Mouse (Mus musculus): ENCODE data around the gene Ipo8.

Ipo8 gene

DNA sequence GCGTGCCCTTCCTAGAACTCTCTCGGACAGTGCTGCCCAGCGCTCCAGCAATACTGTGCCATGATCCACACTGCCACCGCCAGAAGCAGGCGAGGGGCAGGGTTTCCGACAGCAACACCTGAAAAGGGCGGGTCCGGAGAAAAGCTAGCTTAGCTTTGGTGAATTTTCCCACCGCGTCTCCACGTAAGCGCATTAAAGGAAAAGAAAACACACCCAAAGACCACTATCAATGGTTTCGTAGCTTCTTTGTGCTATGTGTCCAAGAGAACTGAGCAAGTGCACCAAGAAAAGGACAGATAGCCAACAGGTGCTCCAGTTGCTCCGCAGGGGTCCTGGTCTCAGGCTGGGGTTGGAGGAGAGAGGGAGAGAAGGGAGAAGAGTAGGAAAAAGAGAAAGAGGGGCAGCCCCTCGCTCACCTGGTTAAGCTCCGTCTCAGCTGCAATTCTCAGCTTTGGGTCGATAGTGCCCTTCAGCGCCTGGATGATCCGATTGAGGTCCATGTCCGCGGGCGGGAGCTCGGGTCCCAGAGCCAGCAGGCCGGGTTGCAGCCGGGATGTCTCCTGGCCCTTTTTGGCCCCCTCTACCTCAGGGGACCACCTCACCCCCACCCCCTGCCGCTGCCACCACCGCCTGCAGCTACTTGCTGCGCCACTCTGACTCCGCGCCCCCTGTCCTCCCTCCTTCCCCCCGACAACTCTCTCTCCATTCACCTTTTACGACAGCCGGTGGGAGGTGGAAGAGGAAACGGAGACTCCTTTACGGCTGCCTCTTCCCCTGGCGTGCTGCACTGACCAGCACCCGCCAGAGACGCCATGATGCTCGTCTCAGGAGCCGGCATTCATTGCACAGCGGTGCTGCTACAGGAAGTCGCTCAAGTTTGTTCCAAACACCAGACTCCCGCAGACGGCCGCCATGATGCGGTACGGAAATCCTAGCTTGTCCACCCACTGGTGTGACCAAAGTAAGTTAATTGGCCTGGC, at the start of gene Ipo8:
Gene Ipo8, minus strand, starts transcription at position 720 of the 980 bp plus-strand sequence.
- peak; percentile 93 for DNase-seq (ENCODE audit: low read depth, low spot score)

DNA sequence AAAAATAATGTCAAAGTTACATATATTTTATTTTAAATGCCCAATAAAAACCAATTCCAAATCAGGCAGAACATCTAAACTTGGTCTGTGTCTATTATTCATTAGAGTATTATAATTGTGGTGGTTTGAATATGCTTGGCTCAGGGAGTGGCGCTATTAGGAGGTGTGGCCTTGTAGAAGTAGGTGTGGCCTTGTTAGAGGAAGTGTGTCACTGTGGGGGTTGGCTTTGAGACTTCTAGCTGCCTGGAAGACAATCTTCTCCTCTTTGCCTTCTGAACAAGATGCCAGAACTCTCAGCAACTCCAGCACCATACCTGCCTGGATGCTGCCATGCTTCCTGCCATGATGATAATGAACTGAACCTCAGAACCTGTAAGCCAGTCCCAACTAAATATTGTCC, 42.6 kb upstream of the Ipo8 start:
- no peak for DNase-seq (ENCODE audit: low read depth, low spot score)

DNA sequence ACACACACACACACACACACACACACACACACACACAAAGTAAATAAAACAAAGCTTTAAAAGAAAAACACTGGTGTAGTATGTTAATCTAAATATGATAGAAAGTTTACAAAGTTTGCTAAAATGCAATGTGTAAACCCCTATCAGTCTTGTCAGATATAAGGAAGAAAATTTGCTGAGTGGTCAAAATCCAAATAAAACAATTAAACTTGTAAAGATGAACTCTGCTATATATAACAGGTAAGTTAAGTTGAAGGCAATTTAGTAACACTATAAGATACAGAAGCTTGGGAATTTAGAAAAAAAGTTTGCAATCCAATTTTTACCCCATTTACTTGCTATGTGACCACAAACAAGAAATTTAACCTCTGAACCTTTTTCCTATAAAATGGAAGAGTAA, 14.4 kb upstream of the Ipo8 start:
- DNase-seq (ENCODE audit: low read depth, low spot score): no peak

DNA sequence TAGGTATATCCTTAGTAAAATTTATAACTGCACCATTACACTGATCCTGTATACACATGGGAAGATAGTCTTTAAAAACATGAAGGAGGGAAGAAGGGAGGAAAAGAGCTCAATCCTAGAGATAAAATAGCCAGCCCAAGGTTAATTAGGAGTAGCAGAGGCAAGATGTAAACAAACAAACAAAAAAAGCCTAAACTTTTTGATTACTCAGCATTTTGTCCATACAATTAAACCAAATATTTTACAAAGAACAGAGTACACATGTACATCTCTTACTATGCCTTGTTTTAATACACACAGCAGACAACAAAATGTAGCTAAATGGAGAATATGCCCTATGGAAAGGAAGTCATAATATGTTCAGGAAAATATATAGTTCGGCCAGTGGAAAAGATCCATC, 10.5 kb upstream of the Ipo8 start:
- no peak for DNase-seq (ENCODE audit: low read depth, low spot score)

DNA sequence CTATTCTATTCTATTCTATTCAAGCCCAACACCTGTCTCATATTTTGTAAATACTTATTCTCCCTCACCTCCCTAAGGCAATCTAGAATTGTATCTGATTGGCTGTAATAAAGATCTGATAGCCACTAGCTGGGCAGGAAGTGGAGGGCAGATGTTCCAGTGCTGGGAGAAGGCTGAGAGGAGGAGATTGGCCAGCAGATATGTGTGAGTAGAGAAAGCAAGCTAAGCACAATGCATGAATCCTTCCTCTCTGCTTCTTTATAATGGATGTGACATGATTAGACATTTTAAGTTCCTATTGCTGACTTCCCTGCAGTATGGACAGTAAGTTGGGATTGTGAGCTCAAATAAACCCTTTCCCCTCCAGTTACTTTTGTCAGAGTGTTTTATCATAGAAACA, 7.2 kb upstream of the Ipo8 start:
- no peak for DNase-seq (ENCODE audit: low read depth, low spot score)

DNA sequence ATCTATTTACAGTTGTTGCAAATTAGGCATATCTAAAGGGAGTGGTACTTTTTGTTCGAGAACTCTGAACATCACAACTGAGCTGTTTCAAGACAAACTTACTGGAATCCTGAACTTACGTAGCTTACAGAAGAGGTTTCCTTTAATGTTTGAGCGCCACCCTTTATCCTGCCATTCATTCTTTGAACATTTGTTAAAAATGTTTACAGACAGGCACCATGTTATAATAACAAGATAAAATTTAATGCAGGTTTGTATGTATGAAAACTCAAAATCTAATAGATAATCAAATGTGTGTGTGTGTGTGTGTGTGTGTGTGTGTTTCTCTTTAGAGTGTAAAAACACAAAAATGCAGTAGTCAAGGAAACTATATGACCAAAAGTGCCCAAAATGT, 458 bp upstream of the Ipo8 start:
- DNase-seq (ENCODE audit: low read depth, low spot score): no peak

DNA sequence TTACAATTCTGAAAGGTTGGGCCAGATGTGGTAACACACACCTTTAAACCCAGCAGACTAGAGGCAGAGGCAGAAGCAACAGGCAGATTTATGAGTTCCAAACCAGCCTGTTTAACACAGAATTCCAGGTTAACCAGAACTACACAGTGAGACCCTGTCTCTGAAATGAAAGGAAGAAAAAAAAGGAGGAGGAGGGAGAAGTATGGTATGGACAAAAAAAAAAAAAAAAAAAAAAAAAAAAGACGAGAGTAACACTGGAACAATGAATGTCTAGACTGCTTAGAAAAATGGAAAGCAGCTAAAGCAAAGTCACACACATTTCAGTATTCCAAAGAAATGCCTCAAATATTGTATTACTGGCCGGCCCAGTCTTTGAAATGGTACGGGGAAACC, 916 bp downstream of the Ipo8 start:
- no peak for DNase-seq (ENCODE audit: low read depth, low spot score)

DNA sequence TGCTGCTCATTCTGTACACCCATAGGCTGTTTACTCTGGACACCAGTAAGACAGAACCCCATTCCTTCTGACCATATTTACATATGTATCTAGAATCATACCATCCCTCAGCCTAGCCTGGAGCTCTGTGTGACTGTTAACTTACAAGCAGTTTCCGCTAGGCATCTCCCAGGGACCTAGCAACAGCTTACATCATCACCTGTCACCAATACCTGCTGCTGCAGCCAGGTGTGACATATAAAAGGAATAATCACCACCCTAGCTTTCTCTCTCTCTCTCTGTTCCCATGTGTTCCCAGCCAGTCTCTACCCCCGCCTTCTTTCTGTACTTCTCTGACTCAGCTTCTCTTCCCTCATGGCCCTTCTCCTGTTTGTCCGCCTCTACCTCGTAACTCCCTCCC, 5.1 kb downstream of the Ipo8 start:
- no peak for DNase-seq (ENCODE audit: low read depth, low spot score)

DNA sequence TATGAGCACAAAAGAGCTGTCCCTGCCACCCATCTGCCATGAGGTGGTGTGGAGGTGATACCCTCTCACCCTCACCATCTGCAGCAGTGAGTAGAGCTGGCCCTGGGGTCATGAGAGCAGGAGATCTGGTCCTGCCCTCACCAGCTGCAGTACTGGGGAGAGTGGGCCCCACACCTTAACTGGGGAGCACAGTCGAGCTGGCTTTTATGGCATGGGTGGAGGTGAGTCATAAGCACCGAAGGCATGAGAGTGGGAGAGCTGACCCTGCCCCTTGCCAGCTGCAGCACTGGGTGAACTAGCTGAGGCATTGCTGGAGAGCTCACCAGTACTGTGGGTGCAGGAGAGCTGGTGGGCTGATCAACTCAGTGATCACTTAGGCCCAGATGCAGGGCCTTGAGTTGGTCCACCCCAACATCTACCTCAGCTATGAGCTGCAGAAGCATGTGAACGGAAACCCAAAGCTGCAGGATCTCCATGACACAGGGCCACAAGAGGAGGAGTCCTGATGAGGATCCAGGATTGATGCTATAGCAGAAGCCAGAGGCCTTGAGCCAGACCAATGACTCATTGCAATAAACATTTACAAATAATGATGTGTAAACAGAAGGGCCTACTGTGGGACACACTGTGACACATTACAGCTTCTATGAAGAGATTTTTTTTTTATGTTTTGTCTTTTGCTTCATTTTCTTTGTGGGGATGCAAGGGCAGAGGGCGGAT, 12.5 kb downstream of the Ipo8 start:
- no peak for DNase-seq (ENCODE audit: low read depth, low spot score)

DNA sequence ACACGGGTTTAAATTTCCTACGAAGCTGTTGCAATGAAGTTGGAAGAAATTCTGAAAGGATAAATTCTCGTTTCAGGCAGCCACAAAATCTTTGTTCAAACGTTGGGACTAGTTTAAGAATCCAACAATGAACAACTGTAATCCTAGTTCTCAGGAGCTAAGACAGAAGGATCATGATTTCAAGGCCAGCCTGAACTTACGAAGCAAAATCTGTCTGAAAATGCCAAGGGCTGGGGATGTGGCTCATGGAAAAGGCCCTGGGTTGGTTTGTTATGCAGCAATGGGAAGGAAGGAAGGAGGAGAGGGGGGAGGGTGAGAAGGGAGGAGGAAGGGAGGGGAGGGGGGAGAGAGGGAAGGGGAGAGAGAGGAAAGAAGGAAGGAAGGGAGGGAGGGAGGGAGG, 14.5 kb downstream of the Ipo8 start:
- DNase-seq (ENCODE audit: low read depth, low spot score): no peak

DNA sequence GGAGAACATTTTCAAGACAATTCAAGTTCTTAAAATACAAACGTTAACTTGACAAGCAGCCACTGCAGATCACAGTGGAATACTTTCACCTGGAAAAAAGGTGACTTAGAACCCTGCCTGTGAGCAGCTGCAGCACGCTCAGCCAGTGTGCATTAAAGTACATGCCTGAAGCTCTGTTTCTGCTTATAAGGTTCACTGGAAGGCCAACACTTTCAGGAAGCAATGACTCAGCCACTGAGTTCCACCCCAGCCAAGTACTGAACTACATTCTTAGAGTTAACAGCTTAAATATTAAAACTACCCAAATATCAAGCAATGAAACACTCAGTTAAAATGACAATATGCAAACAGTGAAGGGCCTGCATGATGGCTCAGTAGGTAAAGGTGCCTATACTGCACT, 20.1 kb downstream of the Ipo8 start:
- no peak for DNase-seq (ENCODE audit: low read depth, low spot score)

DNA sequence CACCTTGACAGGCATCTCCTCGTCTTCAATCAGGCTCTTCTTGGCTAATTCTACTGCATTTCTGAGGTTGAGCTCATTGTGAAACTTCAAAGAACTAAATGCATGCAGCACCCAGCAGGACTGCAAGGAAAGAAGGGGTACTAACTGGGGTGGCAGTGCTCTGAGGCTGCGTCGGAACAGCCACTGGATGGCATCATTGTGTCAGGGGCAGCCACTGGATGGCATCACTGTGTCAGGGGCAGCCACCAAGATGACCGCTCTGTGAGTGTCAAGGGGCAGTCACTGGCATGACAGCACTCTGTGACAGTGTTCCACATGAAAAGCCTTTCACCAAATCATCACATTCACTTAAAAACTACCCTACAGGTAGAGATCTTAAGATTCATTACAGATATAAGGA, 31.5 kb downstream of the Ipo8 start:
- no peak for DNase-seq (ENCODE audit: low read depth, low spot score)

DNA sequence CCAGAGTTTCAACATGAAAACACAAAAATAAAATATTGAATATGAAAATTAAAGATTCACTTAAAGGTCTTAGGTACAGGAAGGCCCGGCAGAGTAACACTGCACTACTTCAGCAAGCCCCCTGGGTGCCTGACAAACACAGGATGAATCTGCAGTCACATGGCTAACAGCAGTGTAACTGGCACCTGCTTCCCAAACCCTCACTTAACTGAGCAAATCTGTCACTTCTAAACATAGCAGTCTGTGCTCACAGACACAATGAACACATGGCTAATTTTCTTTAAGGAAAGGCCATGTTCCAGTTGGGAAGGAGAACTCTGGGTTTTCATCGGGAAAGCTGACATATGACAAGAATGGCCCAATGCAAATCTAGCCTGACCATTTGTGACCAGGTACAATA, 36.1 kb downstream of the Ipo8 start:
- DNase-seq (ENCODE audit: low read depth, low spot score): no peak

DNA sequence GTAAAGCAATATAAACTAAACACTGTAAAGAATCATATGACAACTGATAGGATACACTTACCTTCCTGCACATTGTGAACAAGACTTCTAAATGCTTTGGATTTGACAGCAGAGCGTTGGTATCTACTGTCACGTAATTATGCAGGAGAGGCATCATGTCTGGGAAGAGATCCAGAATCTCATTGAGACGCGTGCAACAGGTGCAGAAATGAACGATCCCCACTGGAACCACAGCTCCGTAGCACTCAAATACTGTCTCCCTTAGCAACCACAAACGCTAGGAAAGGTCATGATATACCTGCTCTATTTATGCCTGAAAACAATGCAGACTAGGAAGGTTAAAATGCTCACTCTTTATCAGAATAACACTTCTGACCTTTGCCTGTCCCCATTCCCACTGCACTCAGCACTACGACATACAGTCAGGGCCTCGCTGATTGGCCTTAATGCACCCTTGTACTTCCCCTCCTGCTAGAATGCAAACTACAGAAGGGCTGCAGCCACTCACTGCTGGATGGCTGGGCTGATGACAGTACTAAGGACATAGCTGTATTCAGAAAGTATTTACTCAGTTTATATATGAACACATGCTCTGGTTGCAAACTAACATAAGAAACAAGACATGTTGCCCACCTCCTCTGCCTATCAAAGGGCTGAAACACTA, 42.1 kb downstream of the Ipo8 start:
- DNase-seq (ENCODE audit: low read depth, low spot score): no peak

DNA sequence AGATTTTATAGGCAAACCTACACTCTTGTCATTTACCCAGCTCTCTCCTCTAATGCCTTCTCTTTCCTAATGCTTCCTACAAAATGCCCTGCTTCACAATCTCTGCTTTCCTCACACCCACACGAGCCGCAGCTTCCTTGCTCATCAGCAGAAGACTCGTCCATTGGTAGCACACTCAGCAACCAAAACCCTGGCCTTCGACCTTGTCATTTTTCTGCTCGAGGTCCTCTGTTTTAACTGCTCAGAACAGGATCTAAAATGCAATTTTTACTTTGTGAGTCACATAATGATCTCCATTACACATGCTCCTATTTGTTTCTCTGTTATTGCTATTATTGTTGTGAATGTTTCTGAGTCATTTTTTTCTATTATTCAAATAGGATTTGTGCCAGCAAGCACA, 45.1 kb downstream of the Ipo8 start:
- DNase-seq (ENCODE audit: low read depth, low spot score): no peak

DNA sequence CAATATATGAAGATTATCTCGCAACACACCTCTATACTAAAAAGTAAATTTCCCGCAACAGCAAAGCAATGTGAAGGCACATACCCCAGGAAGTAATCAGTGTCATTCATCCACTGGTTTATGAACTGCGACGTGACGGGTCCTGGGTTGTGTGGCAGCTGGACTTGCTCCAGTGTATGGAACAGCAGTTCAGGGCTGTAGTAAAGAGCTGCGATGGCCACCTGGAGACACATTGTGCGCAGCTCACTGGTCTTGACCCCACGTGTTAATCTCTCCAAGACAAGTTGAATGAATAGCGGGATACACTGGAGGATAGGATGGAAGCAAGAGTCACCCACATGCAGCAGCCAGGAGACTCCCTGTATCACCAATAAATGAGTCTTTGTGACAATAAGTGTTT, 46.8 kb downstream of the Ipo8 start:
- no peak for DNase-seq (ENCODE audit: low read depth, low spot score)

DNA sequence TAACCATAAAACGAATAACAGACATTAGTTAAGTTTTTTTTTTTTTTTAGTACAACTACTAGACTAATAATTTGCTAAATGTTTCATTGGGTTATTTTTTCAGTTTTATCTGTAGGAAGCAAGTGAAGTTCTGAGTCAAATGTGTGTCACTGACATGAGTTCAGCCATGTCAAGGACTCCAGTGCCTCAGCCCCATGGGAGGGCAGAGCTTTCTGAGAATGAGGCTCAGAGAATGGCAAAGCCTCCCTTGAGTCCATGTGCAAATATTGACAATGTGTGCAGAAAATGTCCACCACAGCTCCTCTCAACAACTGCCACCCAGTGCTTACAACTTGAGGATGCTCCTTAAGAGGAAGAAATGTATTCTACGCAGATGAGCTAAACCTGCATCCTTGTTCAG, 55.0 kb downstream of the Ipo8 start:
- no peak for DNase-seq (ENCODE audit: low read depth, low spot score)

DNA sequence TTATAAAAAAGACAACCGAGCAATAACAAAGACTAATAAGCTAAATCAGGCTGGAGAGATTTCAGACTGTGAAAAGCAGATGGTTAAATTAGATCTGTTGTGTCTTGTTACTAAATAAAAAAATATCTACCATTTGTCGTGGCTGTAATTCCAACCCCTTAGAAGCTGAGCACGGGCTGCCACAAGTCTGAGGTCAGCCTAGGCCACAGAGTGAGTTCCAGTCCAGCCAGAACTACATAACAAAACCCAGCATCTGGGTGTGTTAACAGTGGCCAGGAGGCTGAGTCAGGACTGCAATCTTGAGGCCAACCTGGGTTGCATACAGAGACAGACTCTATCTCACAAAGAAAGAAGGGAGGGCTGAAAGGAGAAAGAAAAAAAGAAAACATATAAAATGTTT, 59.8 kb downstream of the Ipo8 start:
- DNase-seq (ENCODE audit: low read depth, low spot score): no peak

DNA sequence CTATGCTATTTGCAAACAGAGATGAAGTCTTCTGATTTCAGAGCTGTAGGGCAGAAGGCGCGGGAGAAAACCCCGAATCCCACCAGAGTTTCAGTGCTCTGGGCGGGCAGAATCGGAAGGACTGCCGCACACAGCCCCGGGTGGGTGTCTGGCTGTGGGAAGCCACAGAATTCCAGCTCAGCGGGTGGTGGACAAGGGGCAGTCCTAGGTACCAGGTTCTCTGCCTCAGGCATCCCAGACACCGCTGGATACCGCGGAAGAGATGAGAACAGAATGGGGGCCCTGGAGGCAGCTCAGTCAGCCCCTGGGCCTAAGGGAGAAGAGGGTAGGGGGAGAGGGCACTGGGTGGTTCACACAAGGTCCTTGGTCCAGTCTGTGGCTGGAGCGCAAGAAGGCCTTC, 62.8 kb downstream of the Ipo8 start:
- no peak for DNase-seq (ENCODE audit: low read depth, low spot score)

DNA sequence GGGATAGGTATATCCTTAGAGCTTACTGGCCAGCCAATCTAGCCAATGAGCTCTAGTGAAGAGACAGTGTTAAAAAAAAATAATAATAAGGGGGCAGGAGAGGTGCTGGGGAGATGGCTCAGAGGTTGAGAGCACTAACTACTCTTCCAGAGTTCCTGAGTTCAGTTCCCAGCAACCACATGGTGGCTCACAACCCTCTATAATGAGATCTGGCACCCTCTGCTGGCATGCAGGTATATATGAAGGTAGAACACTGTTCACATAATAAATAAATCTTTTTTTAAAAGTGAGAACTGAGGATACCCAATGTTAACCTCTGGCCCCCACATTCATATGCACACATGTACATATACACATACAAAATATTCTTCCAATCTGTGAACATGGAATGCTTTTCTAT, 64.0 kb downstream of the Ipo8 start:
- no peak for DNase-seq (ENCODE audit: low read depth, low spot score)

DNA sequence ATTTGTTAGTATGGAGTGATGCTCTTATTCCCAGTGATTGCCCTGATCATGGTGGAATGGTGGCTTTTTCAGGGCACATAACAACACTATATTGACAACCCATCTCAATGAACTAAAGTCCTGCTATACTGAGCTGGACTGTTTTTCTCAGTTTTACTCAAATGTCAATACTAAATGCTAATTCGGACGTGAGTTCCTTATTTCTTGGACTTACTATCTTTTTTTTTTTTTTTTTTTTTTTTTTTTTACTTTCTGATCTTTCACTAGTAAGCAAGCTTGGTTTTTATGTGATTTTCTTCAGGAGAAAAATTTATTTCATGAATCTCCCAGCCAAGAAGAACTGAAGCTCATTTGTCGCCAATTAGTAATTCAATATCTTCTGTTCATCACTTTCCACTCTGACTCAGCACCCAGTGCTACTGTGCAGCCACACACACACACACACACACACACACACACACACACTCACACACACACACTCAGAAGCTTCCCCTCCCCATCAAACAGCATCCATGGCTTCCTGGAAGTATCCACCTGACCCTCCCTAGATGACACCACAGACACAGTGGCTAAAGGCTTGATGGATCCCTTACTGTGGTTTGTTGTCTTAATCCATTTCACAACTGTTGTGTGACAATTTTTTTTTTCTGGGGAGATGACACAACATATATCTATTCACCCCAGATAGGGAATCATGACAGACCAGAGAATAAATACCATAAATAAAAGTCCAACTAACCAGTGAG, 69.1 kb downstream of the Ipo8 start:
- DNase-seq (ENCODE audit: low read depth, low spot score): no peak

DNA sequence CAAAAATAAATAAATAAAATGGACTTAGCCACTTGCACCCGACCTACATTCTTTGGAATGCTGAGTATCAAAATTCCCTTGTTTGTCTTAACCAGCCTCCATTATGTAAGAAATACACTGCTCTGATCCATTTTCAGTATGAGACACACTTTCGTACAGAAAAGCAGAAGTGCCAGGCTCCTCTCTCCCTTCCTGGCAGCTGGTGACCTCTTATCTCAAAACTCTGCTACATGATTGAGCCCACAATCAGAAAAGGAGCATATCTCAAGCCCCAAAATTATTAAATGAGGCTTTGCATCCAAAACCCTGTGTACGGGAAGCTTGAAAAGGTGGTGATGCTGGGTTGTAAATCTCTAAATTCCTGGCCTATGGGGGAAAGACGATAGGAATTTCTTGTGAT, 69.8 kb downstream of the Ipo8 start:
- DNase-seq (ENCODE audit: low read depth, low spot score): no peak
